Mouse (Mus musculus) E14TG2a.4 (cell line): ENCODE measurements around the gene Cryab.
A peak's percentile ranks its signal among the peaks of the same experiment; 100 is the strongest.

Experiments
- CTCF ChIP-seq: conservative IDR thresholded peaks from 2 replicates; pipeline ENCODE4 v1.5.1; 2014; ENCODE audit warnings: low read length
- POU5F1 ChIP-seq: IDR thresholded peaks from 2 replicates; pipeline ENCODE4 v1.6.1; 2014; ENCODE audit warnings: low read length, borderline replicate concordance

DNA sequence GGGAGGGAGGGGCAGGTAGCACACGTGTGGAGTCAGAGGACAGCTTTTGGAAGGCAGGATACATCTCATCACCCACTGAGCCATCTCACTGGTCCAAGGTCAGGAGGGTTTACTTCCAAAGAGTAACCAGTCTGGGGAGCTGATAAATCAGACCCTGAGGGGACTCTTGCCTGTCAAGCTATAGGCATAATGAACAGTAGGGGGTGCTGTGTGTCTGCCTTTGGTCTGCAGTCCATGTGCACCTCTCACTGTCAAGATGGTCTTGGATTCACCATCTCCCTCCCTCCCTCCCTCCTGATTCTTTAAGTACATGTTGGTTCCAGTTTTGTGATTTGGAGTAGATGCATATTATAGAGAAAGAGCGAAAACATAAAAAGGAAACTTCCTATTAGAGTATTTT lies 49.9 kb downstream of the Cryab start:
- TF ChIP-seq CTCF, result peak; percentile 34
- TF ChIP-seq POU5F1, result no peak
